Mouse (Mus musculus): ENCODE data around the gene Ank3. TPM values are rescaled to one million over a fixed set of nuclear protein-coding genes. Genes with fewer than 3 reads are reported as not detected.

The Ank3 gene
- polyA plus RNA-seq, 1 experiment from 2014 or later = 69.3 TPM

DNA sequence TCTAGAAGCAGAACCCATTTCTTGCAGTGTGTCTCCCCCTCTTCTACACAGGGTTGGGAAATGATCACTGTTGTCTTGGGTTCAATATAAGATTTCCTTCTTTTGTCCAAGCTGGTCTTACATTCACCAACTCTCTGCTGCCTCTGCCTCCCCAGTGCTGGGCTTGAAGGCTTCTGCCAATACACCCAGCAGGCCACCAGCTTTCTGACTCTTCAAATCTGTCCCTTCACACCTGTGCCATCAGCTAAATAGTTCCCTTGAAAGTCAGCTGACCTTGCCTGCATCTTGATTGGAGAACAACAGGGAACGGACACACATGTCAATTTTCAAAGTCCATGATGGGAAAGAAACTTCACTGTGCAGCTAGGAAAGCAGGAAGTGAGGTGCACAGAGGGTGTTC is 300.1 kb downstream of the Ank3 start:
- Histone ChIP-seq H3K4me1 (ENCODE audit: control insufficient read depth, insufficient read depth, low read depth, low read length) (peaks cover 11% of the 10 kb centered on the region; the same call in 1 of the 2 replicates), H3K27me3 (replicated peaks; ENCODE audit: control insufficient read depth, insufficient read depth, low read length) (no peaks in the 10 kb centered on the region), H3K4me3 (ENCODE audit: low read length) (no peak overlapping the region), H3K9ac (ENCODE audit: low read depth, low read length) (no peak overlapping the region), H3K4me2 (ENCODE audit: low read length) (no peak overlapping the region), H3K9me3 (ENCODE audit: control insufficient read depth, low read length) (no peaks in the 10 kb centered on the region), H3K27ac (ENCODE audit: low read depth, low read length) (no peak overlapping the region), H3K36me3 (ENCODE audit: control insufficient read depth, insufficient read depth, low read length) (no peaks in the 10 kb centered on the region)
- no peak for ATAC-seq
- 73% methylated on average over 1 of the region's 1 CpGs for whole genome bisulfite sequencing

DNA sequence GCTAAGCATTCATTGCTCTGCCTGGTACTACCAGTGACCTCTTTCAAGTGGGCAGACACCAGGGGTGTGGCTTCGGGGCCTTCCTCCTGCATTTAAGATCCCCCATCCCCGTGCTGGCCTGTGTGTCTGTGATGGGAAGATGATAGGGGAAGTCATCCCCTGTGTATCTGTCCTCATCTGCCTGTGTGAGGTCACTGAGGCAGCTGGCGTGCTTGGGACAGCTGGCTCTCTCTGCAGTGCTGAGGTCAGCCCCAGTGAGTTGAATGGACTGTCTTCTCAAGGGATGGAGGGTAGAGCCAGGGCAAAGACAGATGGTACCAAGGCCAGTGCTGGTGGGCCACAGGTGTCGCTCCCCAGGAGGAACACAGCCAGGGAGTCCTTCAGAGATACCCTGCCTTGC is 302.7 kb downstream of the Ank3 start:
- Histone ChIP-seq H3K27me3 (replicated peaks; ENCODE audit: control insufficient read depth, insufficient read depth, low read length) (no peaks in the 10 kb centered on the region), H3K4me3 (ENCODE audit: low read length) (no peak overlapping the region), H3K4me1 (ENCODE audit: control insufficient read depth, insufficient read depth, low read depth, low read length) (peaks cover 15% of the 10 kb centered on the region), H3K4me2 (ENCODE audit: low read length) (no peak overlapping the region), H3K9me3 (ENCODE audit: control insufficient read depth, low read length) (no peaks in the 10 kb centered on the region), H3K36me3 (ENCODE audit: control insufficient read depth, insufficient read depth, low read length) (no peaks in the 10 kb centered on the region), H3K9ac (ENCODE audit: low read depth, low read length) (no peak overlapping the region), H3K27ac (ENCODE audit: low read depth, low read length) (no peak overlapping the region)
- peak; percentile 48 for ATAC-seq
- WGBS = 33% methylated on average over 4 of the region's 4 CpGs

GRCm38 (mm10) chr10:69705806-69706768 is 307.5 kb downstream of the Ank3 start:
- no peaks in the 10 kb centered on the region for H3K27me3 ChIP-seq (replicated peaks; ENCODE audit: control insufficient read depth, insufficient read depth, low read length)
- H3K9ac ChIP-seq (ENCODE audit: low read depth, low read length) = peak overlapping the region; percentile 70
- H3K9me3 ChIP-seq (ENCODE audit: control insufficient read depth, low read length) = no peaks in the 10 kb centered on the region
- no peaks in the 10 kb centered on the region for H3K36me3 ChIP-seq (ENCODE audit: control insufficient read depth, insufficient read depth, low read length)
- peak overlapping the region; percentile 90 for H3K27ac ChIP-seq (ENCODE audit: low read depth, low read length)
- WGBS = 1% methylated on average over 17 of the region's 17 CpGs
- peak overlapping the region; percentile 63 for H3K4me2 ChIP-seq (ENCODE audit: low read length)
- peak; percentile 68 for ATAC-seq
- peak overlapping the region; percentile 44 for H3K4me3 ChIP-seq (ENCODE audit: low read length)
- peaks cover 44% of the 10 kb centered on the region for H3K4me1 ChIP-seq (ENCODE audit: control insufficient read depth, insufficient read depth, low read depth, low read length)

GRCm38 (mm10) chr10:69706851-69707788 is 308.5 kb downstream of the Ank3 start:
- Histone ChIP-seq H3K36me3 (ENCODE audit: control insufficient read depth, insufficient read depth, low read length) (no peaks in the 10 kb centered on the region), H3K9me3 (ENCODE audit: control insufficient read depth, low read length) (no peaks in the 10 kb centered on the region), H3K4me2 (ENCODE audit: low read length) (peak overlapping the region; percentile 63), H3K9ac (ENCODE audit: low read depth, low read length) (peak overlapping the region; percentile 70), H3K27ac (ENCODE audit: low read depth, low read length) (peak overlapping the region; percentile 90), H3K27me3 (replicated peaks; ENCODE audit: control insufficient read depth, insufficient read depth, low read length) (no peaks in the 10 kb centered on the region), H3K4me1 (ENCODE audit: control insufficient read depth, insufficient read depth, low read depth, low read length) (peaks cover 42% of the 10 kb centered on the region), H3K4me3 (ENCODE audit: low read length) (peak overlapping the region; percentile 44)
- ATAC-seq = no peak
- 17% methylated on average over 14 of the region's 14 CpGs for WGBS

- Histone ChIP-seq H3K27me3 (replicated peaks; ENCODE audit: control insufficient read depth, insufficient read depth, low read length) (no peaks in the 10 kb centered on the region), H3K27ac (ENCODE audit: low read depth, low read length) (no peak overlapping the region; the same call in 1 of the 2 replicates), H3K4me3 (ENCODE audit: low read length) (peak overlapping the region; percentile 44), H3K36me3 (ENCODE audit: control insufficient read depth, insufficient read depth, low read length) (no peaks in the 10 kb centered on the region), H3K9me3 (ENCODE audit: control insufficient read depth, low read length) (no peaks in the 10 kb centered on the region), H3K4me2 (ENCODE audit: low read length) (peak overlapping the region; percentile 63), H3K4me1 (ENCODE audit: control insufficient read depth, insufficient read depth, low read depth, low read length) (peaks cover 42% of the 10 kb centered on the region), H3K9ac (ENCODE audit: low read depth, low read length) (peak overlapping the region; percentile 24)
- WGBS = 56% methylated on average over 11 of the region's 11 CpGs
- ATAC-seq = no peak
These were observed 309.4 kb downstream of the Ank3 start for GRCm38 (mm10) chr10:69707844-69708550.

DNA sequence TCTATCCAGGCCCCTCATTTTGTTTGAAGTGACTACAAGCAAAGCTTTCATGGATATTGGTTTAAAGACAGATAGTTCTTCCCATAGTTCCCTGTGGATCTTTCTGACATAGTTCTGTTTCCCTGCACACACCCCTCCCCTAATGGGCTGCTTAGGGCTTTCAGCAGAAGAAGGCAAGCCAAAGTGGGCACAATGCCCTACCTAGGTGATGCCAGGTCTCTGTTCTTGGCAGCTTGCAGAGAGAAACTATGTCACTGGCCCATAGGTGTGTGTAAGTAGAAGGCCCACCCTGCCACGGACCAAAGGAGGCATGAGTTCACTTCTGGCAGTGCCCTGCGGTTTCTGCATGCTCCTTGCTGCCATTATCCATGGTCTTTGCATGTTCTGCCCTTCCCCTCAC is 311.1 kb downstream of the Ank3 start:
- ATAC-seq = no peak
- Histone ChIP-seq H3K9me3 (ENCODE audit: control insufficient read depth, low read length) (no peaks in the 10 kb centered on the region), H3K4me2 (ENCODE audit: low read length) (peak overlapping the region; percentile 11; the same call in 1 of the 2 replicates), H3K27me3 (replicated peaks; ENCODE audit: control insufficient read depth, insufficient read depth, low read length) (no peaks in the 10 kb centered on the region), H3K4me1 (ENCODE audit: control insufficient read depth, insufficient read depth, low read depth, low read length) (peaks cover 42% of the 10 kb centered on the region), H3K36me3 (ENCODE audit: control insufficient read depth, insufficient read depth, low read length) (no peaks in the 10 kb centered on the region), H3K4me3 (ENCODE audit: low read length) (no peak overlapping the region), H3K9ac (ENCODE audit: low read depth, low read length) (no peak overlapping the region), H3K27ac (ENCODE audit: low read depth, low read length) (peak overlapping the region; percentile 9; the same call in 1 of the 2 replicates)
- WGBS = 74% methylated on average over 2 of the region's 2 CpGs

DNA sequence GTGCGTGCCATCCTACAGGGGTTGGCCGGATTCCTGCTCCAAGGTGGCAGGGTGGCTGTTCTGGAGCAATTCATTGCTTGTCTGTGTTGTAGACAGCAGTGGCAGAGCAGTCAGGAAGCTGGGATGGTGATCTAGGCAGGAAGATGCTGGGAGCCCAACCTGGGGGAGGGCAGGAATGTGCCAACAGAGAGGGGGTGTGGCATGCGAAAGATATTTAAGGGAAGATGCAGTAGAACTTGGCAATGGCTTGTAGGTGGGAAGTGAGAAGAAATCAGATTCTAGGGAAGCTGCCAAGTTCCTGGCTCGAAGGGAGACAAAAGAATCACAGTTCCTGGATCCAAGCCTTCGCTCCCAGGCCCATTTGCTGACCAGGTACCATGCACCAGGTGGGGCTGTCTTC is 312.2 kb downstream of the Ank3 start:
- H3K9me3 ChIP-seq (ENCODE audit: control insufficient read depth, low read length) = no peaks in the 10 kb centered on the region
- no peaks in the 10 kb centered on the region for H3K36me3 ChIP-seq (ENCODE audit: control insufficient read depth, insufficient read depth, low read length)
- H3K27me3 ChIP-seq (replicated peaks; ENCODE audit: control insufficient read depth, insufficient read depth, low read length) = no peaks in the 10 kb centered on the region
- H3K27ac ChIP-seq (ENCODE audit: low read depth, low read length) = no peak overlapping the region
- H3K4me3 ChIP-seq (ENCODE audit: low read length) = no peak overlapping the region
- 88% methylated on average over 5 of the region's 5 CpGs for WGBS
- no peak for ATAC-seq
- peaks cover 32% of the 10 kb centered on the region for H3K4me1 ChIP-seq (ENCODE audit: control insufficient read depth, insufficient read depth, low read depth, low read length)
- no peak overlapping the region for H3K4me2 ChIP-seq (ENCODE audit: low read length)
- H3K9ac ChIP-seq (ENCODE audit: low read depth, low read length) = no peak overlapping the region

DNA sequence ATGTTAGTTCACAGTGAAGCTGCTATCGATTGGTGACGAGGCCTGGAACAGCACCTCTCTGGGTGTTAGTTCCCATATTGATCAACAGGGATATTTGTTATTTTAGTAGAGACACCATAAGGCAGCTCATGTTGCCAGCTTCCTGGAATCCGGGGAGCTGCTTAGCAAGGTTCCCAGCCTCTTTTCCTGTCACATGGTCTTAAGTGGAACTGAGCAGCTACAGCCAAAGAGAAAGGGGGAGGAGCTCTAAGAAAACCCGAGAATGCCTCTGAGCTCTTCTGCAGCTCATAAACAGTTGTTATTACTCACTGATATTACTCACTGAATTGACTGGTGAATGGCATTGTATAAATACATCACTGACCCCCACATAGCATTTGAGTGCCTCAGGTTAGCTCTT is 318.3 kb downstream of the Ank3 start:
- no peaks in the 10 kb centered on the region for H3K9me3 ChIP-seq (ENCODE audit: control insufficient read depth, low read length)
- H3K27me3 ChIP-seq (replicated peaks; ENCODE audit: control insufficient read depth, insufficient read depth, low read length) = no peaks in the 10 kb centered on the region
- no peaks in the 10 kb centered on the region for H3K36me3 ChIP-seq (ENCODE audit: control insufficient read depth, insufficient read depth, low read length)
- H3K9ac ChIP-seq (ENCODE audit: low read depth, low read length) = no peak overlapping the region
- no peak overlapping the region for H3K4me2 ChIP-seq (ENCODE audit: low read length)
- no peak for ATAC-seq
- WGBS = 61% methylated on average over 4 of the region's 4 CpGs
- no peak overlapping the region for H3K27ac ChIP-seq (ENCODE audit: low read depth, low read length)
- no peak overlapping the region for H3K4me3 ChIP-seq (ENCODE audit: low read length)
- peaks cover 20% of the 10 kb centered on the region for H3K4me1 ChIP-seq (ENCODE audit: control insufficient read depth, insufficient read depth, low read depth, low read length)

Data from hindbrain, embryonic 16.5 days (tissue).